Mouse (Mus musculus): ENCODE data around the gene Col4a4.

The Col4a4 gene

DNA sequence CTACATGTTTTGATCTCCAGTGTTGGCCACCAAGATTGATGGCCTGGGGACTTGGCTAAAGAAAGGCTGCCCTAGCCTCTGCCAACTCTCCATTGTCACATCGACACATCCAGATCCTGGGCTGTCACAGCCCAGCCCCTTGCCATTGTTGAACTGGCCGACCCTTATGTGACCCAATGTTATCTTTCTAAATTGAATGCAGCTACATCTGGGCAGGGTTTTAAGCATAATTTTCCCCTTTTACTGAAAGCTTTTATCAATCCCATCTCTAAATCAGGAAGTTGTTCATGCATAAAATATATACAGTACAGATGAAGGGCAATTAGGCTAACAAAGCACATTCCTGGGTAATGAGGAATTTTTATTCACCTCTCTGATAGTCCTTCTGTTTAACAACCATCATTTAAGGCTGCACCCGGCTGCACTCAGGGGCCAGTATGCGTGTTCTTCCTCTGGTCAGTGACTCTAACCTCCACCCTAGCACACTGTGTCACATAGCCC is 112.1 kb downstream of the Col4a4 start:
- DNase-seq: no peak

DNA sequence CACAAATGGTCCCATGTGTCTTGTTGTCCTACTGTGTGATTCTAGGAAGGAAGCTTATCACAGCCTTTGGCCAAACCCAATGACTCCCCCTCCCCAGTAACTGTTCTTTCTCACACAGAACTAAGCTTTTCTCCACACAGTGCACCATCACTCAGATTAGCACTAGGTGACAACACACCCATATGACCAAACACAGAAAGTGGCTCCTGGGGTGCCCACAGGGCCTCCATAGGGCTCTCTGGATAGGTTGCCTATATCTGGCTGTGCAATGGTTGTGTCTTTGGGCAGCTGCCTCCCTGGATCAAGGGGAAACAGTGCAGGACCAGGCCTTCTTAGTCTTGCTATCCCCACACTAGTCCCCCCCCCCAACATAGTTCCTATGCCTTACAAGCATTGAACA is 113.2 kb downstream of the Col4a4 start:
- DNase-seq: no peak

DNA sequence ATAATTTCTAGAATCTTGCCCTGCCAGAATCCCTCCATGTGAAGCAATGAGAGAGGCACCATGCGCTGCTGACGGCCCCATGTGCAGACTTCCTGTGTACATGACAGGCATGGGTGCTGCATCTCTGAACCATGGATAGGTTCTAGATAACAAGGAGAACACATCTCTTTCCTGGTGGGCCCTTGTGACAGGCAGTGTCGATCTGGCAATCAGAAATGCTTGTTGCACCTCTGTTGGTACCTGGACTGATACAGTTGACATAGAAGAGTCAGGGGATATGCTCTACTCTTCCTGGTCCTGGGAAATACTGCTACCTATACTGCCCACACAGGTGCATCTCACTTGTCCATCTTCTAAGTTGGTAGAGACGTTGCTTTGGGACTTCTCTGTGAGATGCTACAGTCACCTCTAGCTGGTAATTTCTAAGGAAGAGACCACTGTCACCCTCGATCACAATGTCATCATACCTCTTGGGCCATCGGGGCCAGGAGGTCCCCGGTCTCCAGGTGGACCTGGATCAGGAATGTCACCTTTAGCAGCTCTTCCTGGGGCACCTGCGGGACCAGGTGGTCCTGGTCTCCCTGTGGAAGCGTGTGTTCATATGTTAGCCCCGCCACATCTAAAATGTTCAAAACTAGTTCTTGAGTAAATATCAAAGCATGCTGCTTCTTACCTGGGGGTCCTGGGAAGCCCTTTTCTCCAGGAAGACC is 116.0 kb downstream of the Col4a4 start:
- no peak for DNase-seq

DNA sequence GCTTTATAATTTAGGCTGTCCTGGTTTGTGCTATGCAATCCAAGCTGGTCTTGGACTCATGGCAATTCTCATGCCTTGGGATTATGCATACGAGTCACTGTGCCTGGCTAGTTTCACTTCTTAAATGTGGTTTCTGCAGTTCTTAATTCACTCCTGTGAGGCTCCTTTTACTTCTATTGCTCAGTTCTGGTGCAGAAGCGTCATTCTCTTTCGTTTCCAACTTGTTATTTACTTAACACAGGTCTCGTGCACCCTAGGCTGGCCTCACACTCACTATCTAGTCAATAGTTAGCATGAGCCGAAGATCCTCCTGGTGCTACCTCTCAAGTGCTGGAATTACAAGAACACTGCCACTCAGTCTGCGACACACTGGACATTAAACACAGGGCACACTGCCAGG is 117.8 kb downstream of the Col4a4 start:
- DNase-seq: no peak

DNA sequence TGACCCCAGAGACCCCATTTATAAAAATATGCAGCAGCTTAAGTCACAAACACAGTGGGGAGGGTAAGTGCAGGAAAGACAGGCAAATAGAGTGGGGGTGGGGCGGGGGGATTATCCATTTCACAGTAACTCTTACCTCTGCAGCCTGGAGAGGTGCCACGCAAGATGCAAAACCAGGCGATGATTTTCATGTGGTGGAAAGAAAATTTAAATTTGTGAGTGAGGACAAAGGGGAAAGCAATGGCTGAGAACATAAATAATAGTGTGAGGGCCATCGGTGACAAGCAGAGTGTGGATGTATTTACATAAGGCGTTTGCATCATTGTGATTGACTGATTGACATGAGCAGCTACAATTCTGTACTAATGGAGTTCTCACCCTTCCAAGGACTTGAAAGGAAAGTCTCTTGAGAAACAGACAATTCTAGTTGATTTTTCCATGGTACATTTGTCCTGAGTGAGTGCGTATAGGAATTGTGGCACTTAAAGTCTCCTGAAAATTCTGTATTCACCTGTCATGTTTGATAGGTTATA is 121.3 kb downstream of the Col4a4 start:
- DNase-seq: no peak

DNA sequence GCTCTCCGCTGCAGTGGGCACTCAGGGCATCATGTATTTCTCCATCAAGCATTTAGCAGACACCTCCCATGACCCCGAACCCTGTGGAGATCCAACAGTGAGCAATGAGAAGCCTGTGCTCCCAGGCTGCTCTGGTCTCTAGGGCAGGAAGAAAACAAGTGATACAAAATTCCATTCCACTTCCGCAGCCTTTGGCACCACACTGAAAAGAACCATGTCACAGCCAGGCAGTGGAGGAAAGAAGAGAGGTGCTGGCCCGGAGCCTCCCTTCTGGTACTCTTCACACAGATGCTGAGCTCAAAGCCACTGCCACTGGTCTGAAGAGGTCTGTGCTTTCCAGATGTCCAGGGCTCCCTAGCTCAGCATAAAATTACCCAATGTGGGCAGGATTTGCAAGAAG is 125.6 kb downstream of the Col4a4 start:
- DNase-seq: no peak

DNA sequence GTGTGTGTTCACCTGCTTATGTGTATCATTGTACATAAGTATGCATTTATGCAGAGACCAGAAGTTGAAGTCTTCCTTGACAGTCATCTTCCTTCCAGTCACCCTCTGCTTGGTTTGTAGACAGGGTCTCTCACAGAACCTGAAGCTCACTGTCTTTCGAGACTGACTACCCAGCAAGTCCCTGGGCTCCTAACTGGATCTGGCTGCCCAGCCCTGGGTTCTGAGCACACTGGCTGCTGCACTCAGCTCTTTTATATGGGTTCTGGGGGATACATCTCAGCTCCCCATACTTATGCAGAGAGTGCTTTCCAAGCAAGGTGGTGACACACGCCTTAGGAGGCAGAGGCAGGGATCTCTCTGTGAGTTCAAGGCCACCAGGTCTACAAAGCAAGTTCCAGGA is 126.7 kb downstream of the Col4a4 start:
- DNase-seq: no peak

DNA sequence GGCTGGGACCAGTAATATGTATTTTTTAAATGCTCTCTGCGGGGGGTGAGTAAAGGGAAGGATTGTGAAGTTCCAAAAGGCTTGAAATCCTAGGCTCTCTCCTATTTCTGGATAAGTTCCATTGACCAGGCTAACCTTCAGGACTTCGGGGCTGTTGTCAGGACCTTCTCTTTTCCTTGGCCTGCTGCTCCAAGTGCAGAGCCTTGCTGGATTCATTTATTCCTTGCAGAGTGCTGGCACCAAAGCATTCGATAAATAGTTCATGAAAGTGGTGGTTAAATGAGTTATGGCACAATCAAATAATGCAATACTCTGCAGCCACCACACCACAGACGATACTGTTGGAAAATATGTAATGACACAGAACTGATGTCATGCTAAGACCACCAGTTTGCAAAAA is 127.3 kb downstream of the Col4a4 start:
- DNase-seq: no peak

DNA sequence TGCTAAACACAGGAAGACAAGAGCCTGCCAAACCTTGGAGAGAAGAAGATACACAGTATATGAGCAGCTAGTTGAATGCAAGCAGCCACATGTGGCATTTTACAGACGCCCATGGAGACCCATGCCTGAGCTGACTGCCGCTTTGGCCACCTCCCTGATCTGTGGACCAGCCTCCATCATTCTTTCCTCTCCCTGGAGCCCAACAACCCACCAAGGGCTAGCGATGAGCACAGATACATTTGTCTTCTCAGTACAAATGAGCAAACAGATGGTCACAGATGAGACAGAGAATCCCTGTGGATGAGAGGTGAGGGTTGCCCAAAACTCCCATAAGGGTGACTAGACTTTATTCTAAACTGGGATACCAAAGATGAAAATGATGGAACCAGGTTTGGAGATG is 132.6 kb downstream of the Col4a4 start:
- DNase-seq: no peak

DNA sequence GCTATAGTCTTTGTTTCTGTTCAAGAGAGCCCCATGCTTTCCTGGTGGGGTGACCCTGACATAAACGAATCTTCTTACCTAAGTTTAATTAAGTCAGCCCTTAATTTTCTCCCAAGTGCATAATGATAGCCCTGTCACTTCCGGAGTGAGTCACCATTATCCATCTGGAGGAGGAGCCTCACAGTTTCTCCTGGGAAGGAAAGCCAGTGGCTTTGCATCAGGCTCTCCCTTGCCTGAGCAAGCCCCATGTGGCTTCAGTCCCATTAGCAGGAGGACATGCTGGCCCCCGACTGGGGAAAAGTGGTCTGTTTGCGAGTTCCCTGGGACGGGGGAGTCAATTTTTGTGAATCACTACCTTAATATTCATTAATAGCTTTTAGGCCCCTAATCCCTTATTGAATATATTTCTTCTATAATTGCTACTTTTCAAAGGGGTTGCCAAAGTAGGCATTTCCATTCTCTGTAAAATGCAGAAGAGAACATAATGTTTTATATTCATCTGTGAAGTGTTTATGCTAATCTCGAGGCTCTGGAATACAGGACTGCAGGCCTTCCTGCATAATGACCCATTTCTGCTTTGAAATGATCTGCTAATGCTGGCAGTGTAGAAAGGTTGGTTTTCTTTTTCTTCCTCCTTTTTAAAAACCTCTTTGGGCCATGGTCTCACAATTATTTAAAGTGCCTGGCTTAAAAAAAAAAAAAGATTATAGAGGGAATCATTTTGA is 134.6 kb downstream of the Col4a4 start:
- no peak for DNase-seq

DNA sequence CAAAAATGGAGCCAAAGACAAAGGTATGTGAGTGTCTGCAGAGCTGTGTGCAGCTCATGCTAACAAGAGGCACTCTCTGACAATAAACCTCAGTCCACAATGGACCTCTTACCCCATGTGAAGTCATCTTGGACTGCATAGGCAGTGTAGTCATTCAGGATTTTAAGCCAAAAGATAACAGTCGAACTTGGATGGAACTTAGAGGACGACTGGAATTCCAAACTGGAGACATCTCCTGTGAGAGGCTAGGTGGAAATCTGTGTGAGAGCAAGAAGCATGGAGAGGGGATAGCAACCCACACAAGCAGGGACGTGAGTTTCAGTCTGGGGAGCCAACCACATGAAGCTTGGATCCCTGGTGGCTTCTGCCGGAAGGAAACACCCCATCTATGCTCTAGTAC is 136.8 kb downstream of the Col4a4 start:
- no peak for DNase-seq

DNA sequence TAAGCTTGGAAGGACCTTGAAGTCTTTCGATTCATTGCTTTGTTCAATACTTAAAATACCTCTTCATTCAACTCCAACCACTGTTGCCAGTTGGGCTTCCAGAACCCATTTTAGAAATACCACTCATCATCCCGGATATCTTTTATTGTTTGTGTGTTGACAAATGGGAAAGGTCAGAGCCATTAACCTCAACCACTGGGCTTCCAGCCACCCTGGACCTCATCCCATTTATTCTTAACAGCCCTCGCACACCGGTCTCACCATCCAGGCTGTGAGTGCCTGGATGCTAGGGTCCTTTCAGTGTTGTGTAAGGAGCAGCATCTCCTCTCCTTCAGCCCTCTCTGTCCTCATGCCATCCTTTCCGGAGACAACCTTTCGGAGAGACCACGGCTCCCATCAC is 140.6 kb downstream of the Col4a4 start:
- no peak for DNase-seq

DNA sequence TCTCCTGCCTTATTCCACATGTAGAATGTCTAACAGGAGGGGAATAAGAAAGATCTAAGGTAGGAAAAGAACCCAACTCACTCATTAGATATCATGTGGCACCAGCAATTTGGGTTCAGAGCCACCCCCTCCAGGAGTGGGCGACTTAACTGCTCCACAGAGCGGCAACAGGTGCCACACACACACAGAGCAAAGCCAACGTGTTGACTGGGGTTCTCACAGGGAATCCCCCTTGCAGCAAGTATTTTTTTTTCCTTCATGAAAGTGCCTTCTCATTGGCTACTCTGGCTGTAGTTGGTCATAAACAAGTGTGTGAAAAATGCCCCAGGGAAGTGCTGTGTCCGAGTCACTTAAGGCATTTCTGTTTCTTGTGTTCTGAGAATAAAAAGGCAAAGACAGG is 143.1 kb downstream of the Col4a4 start:
- DNase-seq: no peak

DNA sequence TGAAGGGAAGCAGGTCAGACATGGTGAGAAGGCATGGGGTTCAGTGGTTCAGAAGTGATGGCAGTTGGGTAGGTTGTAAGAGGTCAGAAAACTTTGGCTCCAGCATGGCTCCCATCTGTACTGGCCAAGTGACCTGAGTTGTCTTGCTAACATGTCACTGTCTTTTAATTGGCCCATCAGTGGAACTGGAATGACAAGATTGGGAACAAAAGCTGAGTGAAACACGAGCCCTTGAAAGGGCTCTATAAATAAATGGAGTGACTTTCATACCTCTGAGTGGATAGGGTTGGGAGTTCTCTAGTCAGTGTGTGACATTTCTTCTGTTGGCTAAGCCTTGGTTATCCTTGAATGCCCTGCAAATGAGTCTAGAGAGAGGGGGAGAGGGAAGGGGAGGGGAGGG is 146.5 kb downstream of the Col4a4 start:
- no peak for DNase-seq

DNA sequence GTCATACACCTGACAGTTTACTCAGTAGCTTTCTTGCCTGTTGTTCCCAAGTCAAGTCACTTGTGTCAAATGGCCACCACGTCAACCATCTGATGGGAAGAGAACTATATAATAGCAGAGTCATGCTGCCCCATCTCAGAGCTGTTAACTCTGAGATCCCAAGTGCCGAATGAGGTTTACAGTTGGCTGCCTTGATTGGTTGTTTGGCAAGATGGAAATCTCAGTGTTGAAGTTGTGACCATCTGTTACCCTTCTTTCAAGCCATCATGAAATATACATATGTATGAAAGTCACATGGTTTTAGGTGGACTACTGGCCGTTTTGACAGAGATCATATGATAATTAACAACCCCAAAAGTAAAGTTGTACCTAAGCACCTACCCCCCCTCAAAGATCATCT is 149.4 kb downstream of the Col4a4 start:
- DNase-seq: no peak

DNA sequence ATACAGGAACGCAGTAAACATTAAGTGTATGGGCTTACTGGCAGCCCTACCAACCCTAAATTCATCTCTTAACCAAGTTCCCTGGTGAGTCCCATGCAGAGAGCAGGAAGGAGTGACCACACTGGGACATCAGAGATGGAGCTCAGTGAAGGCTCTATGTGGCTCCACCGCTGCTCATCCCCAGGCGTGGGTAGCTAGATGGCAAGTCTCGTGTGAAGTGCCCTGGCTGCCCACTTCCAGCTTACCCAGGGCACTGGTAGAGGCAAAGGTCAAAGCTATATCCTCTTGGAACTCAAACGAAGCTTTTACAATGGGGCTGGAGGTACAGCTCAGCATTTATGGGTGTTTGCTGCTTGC is 153.0 kb downstream of the Col4a4 start:
- no peak for DNase-seq

DNA sequence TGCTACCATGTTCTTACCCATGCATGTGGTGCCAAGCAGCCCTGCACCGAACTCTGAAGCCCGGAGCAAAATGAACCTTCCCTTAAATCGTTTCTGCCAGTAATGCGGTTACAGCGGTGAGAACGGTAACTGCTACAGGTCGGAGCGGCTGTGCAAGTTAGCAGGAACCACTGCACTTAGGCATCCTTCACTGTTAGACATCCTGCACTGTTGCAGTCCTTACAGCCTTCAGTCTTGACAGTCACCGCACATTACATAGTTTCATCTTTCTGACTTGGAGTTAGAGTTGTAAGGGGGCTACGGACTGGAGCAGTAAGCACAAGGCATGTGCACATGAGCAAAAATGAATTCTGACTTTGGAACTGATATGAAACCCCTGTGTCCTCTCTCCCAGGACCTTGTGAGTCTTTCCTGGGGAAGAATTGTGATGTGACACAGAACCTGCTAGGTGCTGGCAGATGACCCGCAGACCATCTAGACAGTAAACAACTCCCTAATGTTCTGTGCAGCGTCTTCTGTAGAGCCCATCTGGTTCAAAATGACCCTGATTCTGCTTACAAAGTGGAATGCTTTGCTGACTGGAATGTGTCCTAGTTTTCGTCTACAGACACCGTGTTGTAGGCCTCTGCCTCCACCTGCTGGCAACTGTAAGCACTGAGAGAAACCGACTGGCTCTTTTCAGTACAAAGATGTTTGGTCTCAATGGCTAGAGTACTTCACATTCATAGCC is 153.6 kb downstream of the Col4a4 start:
- DNase-seq: peak; percentile 76

DNA sequence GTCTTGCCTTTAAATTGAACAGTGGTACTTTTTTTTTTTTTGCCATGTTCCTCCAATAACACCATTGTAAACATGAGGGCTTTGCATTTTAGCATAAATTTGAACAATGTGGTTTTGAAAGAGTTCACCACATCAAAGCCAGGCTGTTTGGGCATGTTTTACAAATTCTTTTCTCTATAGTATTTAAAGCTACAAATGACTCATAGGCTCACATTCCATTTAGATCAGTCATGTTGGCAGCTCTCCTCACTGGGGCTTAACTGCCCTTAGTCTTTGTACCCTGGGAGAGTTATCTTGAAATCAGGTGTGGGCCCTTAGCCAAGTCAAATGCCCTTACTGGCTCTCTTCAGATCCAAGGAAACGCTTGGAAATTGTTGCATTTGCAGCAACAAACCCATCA is 157.6 kb downstream of the Col4a4 start:
- DNase-seq: no peak

DNA sequence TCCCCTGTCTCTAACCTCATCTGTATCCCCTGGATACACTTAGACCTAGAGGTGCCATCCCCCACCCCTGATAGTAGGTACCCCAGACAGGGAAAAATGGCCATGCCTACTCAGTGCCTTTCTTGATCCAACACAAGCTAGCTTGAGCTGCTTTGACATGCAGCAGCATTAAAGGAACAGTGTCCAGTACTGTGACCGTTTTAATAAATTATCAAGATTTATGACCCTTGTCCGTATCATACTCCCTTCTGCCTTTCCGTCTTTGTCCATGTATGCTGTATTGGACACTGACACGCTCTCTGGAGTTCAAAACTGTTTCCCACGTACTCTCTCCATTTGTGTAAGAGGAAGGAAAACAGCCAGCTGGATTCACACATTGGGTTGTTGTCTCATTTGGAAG is 158.9 kb downstream of the Col4a4 start:
- DNase-seq: no peak

DNA sequence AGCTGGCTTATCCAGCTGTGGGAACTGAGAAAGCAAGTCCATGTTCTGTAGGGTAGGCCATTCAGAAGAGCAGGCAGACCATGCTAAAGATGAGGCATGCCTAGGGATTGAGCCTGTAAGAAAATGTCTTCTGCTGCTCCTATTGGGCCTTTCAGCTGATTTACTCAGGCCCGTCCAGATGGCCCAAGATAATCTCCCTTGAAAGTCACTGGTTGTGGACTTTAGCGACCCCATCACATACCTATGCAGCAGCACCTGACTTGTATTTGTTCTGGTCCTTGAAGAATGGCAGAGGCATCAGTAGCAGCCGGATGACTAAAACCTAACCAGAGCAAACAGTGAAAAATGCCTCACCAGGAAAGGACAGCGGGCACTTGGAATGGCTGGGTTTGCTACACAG is 171.0 kb downstream of the Col4a4 start:
- no peak for DNase-seq

DNA sequence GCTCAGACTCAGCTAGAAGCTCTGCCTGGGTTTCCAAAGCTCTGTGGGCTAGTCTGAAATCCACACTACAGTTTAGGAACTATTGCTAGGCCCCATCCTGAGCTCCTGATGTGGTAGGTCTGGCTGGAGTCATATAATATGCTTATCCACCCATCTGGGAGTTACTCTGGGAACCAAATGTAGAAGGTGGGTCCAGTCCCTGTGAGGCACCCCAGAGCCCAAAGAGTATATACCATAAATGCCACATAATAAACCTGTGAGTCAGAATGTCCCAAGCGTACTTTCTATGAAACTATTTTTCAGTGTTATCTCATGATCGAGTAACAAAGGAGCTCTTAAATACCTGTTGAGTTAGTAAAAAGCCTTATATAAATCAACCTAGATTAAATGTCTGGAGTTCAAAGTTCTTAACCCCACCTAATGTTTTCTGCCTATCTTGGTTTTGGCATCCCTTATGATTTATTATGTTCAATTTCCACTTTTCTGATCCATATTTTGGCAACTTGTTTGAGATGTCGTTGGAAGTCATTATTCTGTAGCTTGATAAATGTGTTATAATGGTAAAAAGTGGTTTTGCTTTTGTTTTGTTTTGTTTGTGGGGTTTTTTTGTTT is 172.1 kb downstream of the Col4a4 start:
- DNase-seq: no peak

DNA sequence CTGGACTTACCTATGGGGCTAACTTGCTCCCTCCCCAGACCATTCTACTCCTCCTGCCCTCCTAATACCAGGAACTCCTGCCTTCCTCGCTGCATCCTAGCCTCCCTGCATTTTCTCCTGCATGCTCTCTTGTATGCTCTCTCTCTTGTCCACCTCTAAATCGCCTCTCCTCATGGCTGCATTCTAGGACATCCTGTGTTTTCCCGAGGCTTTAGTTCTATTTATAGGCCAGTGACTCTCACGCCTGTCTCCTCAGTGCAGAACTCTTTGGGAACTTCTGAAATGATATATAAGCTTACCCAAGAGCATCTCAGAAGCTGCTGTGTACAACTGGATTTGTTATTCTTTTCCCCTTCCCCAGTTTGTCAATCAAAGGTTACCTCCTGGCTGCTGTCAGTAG is 174.6 kb downstream of the Col4a4 start:
- DNase-seq: no peak

DNA sequence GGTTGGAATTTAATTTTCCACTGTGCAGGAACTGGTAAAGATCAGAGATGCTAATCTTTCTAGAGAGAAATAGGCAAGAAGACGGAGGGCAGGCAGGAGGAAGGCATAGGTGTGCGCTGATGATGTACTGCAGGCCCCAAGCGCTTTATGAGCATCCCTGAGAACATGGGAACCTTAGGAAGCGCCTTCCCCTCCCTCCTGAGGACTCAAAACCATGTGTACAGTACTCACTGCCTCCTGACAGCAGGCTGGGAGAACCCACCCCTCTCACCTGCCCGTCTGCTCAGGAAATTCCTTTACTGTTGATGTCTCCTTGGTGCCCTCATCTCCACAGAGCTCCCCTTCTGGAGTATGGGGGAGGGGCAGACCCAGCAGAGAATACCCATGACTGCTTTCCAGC is 175.1 kb downstream of the Col4a4 start:
- DNase-seq: no peak
